Mouse (Mus musculus): ENCODE results near the gene Ctsz. TPM values are rescaled to one million over a fixed set of nuclear protein-coding genes. Genes with fewer than 3 reads are reported as not detected.
A peak's percentile ranks its signal among the peaks of the same experiment; 100 is the strongest.

Gene Ctsz
- 100 to 1,000 TPM in 1 of 2 experiments, 10 to 100 TPM in 1; 91.9 to 125 TPM for polyA plus RNA-seq (2017; shearing (Covaris generic))

DNA sequence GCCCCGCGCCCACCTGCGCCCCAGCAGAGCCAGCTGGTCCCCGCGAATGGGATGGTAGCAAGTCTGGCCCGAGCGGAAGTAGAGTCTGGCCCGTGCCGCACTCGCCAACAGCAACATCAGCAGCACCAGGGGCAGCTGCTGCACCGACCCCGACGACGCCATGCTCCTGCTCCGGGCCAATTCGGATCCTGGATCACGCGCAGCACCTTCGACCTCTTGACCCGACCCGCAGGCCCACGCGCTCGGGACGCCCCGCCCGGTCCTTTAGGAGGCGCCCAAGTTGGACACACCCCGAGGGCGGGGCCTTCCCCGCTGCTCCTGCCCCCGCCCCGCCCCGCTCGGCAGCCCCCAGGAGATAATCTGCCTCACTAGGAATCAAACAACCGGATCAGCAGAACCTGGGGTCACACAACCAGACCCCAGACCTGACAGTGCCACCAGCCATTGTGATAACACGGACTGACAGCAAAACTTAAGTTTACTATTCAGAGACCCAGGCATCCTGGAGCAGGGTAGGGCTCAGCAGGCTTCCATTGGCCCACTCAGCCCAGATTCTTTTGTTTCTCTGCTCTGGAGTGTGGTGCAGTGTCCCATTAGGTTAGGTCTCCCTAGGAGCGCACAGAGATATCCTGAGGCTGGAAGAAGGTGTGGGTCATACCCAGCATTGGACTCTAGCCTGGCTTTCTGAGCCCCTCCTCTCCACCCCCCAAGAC lies at the start of gene Ctsz:
Gene Ctsz, minus strand, starts transcription at position 303 of the 713 bp plus-strand sequence.
- ATAC-seq = peak; percentile 72

GRCm38 (mm10) chr2:174487005-174487404 lies 48.2 kb upstream of the Ctsz start:
- no peak for ATAC-seq

- ATAC-seq = no peak
Measured at GRCm38 (mm10) chr2:174478746-174479145, 39.9 kb upstream of the Ctsz start.

GRCm38 (mm10) chr2:174477543-174478319 lies 38.9 kb upstream of the Ctsz start:
- ATAC-seq = no peak

- no peak for ATAC-seq
Measured at GRCm38 (mm10) chr2:174473550-174473927, 34.7 kb upstream of the Ctsz start.

DNA sequence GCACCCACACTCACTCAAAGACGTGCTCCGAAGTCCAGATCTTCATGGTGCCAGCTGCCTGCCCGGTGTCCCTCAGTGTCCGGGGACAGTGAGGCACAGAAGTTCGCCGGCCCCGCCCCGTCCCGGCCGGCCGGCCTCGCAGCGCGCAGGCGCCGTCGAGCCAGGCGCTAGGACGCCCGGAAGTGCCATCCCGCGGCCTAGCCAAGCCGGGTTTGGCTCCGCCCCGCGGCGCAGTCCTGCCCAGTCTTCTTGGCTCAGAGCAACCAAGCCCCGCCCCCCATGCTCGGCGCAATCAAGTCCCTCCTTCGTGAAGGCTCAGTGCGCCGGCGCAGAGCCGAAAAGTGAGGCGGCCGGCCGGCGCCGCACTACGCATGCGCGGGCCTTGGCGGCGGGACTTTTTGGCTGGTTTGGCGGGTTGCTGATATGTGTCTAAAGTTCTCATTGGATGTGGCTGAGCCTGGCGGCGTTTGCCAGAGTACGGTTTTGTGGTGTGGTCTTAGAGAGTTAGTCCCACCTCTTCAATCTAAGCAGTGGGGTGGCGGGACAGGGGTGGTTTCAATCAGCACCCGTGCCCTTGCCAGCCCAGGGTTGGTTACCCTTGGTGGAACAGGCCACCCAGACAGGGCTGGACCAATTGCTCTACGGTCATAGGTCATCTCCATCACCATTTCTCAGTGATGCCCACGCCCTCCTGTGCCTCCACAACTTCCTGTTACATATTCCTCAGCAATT lies 34.1 kb upstream of the Ctsz start, which contains the start of gene Prelid3b:
Gene Prelid3b, minus strand, starts transcription at position 264 of the 732 bp plus-strand sequence.
- ATAC-seq = peak; percentile 93

DNA sequence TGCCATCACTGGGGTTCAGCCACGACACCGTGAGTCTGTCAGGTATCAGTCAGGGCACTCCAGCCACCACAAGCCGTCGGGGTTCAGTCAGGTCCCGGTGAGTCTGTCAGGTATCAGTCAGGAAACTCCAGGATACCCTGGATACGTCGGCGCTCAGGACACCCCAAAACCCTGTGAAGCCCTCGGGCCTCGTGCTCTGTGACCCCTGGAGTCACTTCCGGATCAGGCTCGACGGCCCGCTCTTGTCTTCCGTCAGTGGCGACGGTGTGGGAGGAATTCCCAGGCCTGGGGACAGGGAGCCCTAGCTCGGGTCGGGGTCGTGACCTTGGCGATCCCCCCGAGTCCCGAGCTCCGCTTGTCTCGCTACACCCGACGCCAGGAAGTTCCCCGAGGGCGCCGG lies 33.6 kb upstream of the Ctsz start:
- ATAC-seq = peak; percentile 20

DNA sequence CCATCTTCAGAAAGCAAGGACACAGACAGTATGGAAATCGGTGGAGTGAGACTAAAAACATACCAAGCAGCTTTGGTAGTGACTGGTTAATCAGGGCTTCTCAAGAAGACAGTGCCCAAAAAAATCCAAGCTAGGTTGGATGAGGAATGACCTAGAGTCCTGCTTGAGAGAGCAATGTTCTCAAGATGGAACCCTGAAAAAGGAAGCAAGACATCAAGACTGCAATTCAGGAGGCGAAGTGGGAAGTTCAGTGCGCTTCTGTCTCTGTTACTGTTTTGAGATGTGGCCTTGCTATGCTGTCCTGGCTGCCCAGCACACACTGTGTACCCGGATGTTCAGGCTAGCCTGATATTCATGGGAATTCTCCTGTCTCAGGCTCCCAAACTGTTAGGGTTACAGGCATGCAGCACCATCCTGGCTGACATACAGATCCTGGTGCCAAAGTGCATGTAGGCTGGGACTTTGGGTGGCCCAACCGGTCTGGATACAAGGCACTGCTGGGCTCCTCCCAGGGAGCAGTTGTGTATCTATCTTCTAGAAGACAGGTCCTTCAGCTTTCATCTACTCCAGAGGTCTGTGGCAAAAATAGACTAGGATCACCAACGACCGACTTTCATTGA lies 32.1 kb upstream of the Ctsz start:
- no peak for ATAC-seq

GRCm38 (mm10) chr2:174470333-174470732 lies 31.5 kb upstream of the Ctsz start:
- ATAC-seq = no peak

DNA sequence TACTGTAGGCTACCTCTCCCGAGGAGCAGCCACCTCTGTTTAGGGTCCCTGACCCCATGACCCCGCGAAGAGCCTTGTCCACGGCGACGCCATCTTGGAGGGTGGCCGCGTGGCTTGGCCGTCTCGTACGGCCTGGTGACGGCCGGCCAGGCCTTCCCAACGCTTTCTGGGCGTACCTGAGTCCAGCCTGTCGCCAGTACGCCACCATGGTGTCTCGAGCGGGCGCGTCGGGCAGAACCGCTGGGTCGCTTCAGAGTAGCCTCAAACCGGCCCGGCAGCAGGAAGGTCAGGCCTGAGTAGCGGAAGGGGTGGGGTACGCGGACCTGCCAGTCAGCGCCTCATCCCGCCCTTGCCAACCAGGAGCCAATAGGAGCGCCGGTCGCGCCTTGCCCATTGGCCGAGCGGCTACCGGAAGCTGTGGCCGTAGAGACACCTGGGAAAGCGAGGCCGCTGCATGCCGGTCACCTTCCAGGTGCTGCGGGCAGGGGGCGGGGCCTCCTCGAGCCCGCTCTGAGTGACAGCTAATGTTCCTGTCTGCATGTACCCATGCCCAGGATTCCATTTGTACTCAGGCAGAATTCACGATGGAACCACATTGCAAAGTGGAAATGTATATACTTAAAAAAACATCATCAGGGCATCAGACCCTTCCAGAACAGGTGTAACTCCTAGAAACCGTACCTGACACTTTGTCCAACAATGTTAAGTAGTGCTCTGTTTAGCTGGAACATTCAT lies 25.1 kb upstream of the Ctsz start, which contains the start of gene Atp5e:
Gene Atp5e, minus strand, starts transcription at position 317 of the 735 bp plus-strand sequence.
- peak; percentile 91 for ATAC-seq

DNA sequence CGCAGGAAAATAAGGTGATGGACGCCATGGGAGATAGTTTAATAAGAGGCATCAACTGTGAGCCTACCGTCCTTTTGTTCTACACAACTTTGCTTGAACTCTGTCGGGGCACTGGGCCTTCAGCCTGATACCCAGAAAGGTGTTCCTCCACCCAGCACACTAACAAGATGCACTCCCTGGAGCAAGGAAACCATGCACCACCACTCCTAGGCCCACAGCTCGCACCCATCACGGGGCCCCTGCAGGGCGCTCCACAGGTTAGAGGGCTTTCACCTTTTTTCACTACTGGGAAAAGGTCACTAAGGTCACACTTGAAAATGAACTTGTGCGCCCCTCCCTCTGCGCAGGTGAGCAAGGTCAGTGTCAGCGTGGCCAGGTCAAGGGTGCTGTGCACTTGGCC lies 24.5 kb upstream of the Ctsz start:
- ATAC-seq = peak; percentile 35

- no peak for ATAC-seq
Measured at GRCm38 (mm10) chr2:174459365-174459764, 20.5 kb upstream of the Ctsz start.

- no peak for ATAC-seq
Measured at GRCm38 (mm10) chr2:174453681-174454080, 14.8 kb upstream of the Ctsz start.

DNA sequence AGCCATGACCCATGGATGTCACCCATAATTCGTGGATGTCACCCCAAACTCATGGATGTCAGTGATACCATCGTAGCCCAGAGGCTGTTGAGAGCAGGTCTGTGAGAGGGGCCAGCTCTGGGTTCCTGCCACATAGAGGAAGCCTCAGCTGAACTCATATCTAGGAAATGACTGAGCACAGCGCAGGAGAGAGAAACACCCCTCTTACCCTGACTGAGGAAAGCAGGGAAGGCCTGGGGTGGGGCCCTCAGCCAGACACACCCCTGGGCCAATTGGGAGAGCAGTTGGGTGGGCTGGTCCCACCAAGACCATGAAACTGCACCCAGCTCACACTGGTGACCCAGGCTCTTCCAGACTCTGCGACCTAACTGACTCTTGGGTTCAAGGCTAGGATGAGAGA lies 11.5 kb upstream of the Ctsz start, which contains the start of gene Tubb1:
Gene Tubb1, plus strand, starts transcription at position 343 of the 400 bp plus-strand sequence.
- no peak for ATAC-seq

DNA sequence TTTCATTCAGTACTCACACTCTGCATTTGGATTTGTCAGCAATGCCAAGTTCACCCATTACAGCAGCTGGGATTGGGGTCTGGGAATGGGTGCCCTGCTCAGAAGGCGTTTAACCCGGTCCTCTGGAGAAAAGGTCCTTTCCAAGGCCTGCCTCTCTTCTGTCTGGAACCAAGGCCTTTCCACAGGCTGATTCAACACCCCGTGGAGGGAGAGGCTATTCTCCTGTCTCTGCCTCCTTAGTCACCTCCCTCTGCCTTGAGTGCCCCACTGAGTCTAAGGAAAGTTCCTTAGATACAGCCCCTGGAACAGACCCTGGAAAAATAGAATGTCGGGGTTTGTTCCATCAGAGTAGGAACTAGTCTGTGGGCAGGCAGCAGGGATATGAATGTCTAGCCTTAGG lies 9.6 kb upstream of the Ctsz start:
- no peak for ATAC-seq

DNA sequence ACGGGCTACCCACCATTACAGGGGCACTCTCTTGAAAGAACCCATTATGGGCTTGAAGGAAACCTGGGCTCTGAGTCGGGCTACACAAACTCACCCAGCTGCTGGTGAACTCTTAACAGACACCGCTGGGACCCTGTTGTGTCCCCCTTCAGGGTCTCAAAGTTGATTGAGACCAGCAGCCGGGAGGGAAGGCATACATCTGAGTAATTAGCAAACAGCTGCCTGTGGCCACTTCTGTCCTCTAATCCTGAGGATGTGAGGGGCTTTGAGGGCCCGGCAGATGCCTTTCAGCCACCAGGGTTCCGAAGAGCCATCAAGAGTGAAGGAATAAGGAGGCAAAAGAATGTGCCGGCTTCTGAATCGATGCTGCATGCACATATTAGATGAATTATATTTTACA lies 8.1 kb upstream of the Ctsz start:
- no peak for ATAC-seq

DNA sequence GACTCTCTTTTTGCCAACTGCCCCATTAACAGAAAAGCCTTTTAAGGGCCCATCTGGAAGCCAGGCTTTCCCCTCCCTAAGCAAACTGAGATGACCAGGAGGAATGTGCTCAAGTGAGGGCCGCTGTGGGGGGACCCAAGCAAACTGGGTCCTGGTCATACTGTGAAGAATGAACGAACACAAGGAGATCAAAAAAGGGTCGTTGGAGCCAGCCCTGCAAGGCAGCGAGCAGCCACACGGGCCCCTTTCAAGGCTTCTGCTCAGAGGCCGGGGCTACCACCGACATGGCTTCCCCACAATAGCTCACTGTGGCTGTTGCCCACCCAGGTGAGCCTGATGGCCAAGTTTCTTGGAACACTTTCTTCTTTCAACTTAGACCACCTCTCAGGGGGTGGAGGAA lies 7.7 kb upstream of the Ctsz start:
- ATAC-seq = no peak

- ATAC-seq = no peak
Measured at GRCm38 (mm10) chr2:174445018-174445417, 6.2 kb upstream of the Ctsz start.

DNA sequence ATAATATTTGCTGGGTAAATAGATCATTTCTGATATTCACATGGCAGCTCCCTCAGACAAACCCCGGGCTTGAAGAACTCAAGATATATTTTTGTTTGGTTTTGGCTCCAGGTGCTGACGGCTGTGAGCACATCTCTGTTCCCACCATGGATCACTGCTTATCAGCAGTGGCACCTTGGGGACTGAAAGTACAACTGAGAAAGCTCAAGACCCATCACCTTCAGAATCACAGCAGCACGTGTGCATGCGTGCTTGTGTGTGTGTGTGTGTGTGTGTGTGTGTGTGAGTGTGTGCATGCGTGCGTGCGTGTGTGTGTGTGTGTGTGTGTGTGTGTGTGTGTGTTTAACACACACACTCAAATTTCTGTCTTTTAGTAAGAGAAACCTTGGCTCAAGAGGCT lies 5.5 kb upstream of the Ctsz start:
- no peak for ATAC-seq

DNA sequence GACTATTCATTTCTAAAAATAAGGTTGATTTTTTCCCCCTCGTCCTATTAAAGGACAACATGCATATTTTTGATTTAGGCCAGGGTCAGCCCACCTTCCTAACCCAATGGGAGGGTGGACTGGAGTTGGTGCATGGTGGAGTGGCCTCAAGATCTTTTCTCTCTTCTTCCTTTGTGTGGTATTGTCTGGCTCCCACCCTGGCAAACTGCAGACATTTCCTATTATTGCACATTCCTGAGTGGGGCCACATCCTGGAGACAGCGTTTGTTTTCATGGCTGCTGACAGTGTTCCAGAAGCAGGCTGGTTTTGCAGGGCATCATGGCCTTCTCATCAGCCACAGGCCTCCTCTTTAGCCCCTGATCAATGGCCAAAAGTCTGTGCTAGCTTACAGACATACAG lies 4.2 kb upstream of the Ctsz start:
- no peak for ATAC-seq

DNA sequence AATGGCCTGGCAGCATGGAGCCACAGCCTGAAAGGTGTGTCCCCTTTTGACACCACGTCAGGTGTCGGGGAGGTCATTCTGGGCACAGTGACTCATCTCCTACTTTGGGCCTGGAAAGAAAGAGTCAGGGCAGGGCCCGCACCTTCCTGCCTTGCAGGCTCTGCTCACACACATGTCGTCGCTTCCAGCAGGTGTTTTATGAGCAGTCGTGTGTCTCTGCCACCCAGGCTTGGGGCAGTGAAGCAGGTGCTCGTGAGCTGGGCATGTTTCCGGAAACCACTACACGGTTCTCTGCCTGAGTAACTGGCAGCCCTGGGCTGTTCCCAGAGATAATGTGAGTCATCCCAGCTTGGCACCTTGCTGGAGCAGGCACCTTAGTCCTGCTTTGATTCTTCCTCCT lies 3.6 kb upstream of the Ctsz start:
- peak; percentile 50 for ATAC-seq

GRCm38 (mm10) chr2:174441898-174442297 lies 3.1 kb upstream of the Ctsz start:
- no peak for ATAC-seq

Measured in CD4-positive, CD25-positive, alpha-beta regulatory T cell, adult 4 months (primary cell).